Mouse (Mus musculus) ES-E14 (cell line): ENCODE measurements around the gene Gpsm3.

Experiments
- CHD2 ChIP-seq: IDR thresholded peaks from 2 replicates; pipeline ENCODE4 v1.6.1; 2014; ENCODE audit warnings: mild to moderate bottlenecking, low read depth, low read length, inconsistent platforms
- HCFC1 ChIP-seq: IDR thresholded peaks from 2 replicates; pipeline ENCODE4 v1.6.1; 2012; ENCODE audit warnings: low read length, inconsistent platforms, borderline replicate concordance; ENCODE audit not compliant: insufficient read depth
- ZNF384 ChIP-seq: IDR thresholded peaks from 2 replicates; pipeline ENCODE4 v1.6.1; 2012; ENCODE audit warnings: low read depth, low read length, inconsistent platforms

DNA sequence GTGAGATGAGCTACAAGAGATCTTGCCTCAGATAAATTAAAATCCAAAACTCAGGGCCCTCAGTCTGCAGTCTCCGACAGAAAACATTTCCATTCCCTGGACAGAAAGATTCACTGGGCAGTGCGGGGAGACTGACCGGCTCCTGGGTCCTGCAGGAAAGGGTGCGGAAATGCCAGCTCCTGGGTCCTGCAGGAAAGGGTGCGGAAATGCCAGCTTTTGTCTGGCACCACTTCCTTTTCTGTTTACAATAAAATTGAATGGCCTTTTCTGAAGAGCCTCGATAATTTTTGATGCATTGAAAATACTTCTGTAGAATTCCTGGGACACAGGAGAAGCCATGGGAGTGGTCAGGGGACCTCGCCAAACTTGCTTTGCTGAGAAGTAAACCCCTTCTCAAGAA, 30.5 kb upstream of the Gpsm3 start:
- TF ChIP-seq CHD2 = no peak
- TF ChIP-seq HCFC1 = no peak
- no peak for TF ChIP-seq ZNF384
